Mouse (Mus musculus): ENCODE measurements around the gene Tmem132b. TPM values are rescaled to one million over a fixed set of nuclear protein-coding genes. Genes with fewer than 3 reads are reported as not detected.

The Tmem132b gene
- polyA plus RNA-seq, 1 experiment from 2014 or later, result 8.1 TPM

DNA sequence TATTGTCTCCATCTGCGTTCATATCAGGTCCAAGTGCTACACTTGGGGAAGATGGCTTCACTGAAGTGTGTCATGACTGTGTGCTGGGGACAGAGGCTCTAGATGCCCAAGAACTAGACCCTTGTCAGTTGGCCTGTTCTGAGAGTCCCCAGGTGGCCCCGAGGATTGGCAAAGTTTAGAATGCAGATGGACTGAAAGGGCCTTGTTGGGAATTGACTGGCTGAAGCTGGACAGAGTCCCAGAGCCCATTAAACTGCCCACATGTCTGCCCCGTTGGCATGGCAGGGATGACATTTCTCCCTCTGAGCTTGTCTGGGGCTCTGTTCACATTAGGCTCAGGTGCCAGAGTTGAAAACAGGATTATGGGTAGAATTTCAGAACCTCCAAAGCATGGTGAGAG, 167.8 kb downstream of the Tmem132b start:
- H3K27me3 ChIP-seq (replicated peaks), result no peaks in the 10 kb centered on the region
- ATAC-seq (replicated peaks), result no peak

DNA sequence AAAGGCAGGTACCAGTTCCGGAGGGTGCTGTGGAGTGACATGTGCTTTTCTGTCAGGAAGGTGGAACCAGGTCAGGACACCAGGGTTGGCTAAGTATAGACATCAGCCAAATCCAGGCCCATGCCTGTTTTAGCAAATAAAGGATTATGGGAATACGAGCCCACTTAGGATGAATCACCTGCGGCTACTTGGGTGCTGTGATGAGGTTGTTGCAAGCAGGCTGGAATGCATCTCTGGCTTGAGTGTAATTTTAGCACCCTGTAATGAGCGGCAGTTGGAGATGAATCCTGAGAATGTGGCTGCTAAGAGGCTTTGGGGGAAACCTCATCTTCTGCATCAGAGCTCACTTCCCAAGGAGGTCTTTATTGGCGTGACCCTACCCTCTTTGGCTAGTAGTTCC, 168.7 kb downstream of the Tmem132b start:
- Histone ChIP-seq H3K4me2 (no peak overlapping the region), H3K9me3 (no peaks in the 10 kb centered on the region), H3K27ac (no peak overlapping the region), H3K4me1 (0 out of 2 replicates have a peak, but pooled peaks cover 3% of the 10 kb centered on the region), H3K36me3 (replicated peaks) (no peaks in the 10 kb centered on the region), H3K4me3 (no peak overlapping the region), H3K27me3 (replicated peaks) (no peaks in the 10 kb centered on the region), H3K9ac (no peak overlapping the region)
- ATAC-seq (replicated peaks), result no peak
- WGBS, result 93% methylated on average over 5 of the region's 5 CpGs

More for the DNA sequence above, 167.8 kb downstream of the Tmem132b start:
- Histone ChIP-seq H3K9ac (no peak overlapping the region), H3K27ac (no peak overlapping the region), H3K4me1 (no peaks in the 10 kb centered on the region), H3K4me2 (no peak overlapping the region), H3K36me3 (replicated peaks) (no peaks in the 10 kb centered on the region), H3K4me3 (no peak overlapping the region), H3K9me3 (no peaks in the 10 kb centered on the region)
- 70% methylated on average over 3 of the region's 3 CpGs for WGBS

DNA sequence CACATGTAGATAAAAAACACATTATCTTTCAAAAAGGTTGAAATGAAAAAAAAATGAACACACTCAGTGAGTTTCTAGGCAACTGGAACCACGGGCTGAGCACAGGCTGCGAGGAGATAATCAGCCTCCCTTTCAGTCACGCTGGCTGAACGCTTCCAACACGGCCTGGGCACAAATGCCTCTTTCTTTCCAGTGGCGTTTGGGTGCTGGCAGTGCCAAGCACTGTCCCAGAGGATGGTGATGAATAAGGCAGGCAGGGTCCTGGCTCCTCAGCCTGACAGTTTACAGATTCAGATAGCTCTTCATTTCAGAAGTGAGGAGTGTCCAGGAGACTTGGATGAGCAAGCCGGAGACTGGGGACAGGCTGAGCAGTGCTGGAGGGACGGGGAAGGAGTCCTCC, 173.8 kb downstream of the Tmem132b start:
- H3K4me1 ChIP-seq, result peaks cover 8% of the 10 kb centered on the region
- WGBS, result 38% methylated on average over 8 of the region's 8 CpGs
- ATAC-seq (replicated peaks), result peak; percentile 52; the same call in 1 of the 2 replicates
- H3K4me2 ChIP-seq, result no peak overlapping the region
- H3K4me3 ChIP-seq, result no peak overlapping the region
- no peaks in the 10 kb centered on the region for H3K9me3 ChIP-seq
- no peaks in the 10 kb centered on the region for H3K27me3 ChIP-seq (replicated peaks)
- H3K36me3 ChIP-seq (replicated peaks), result no peaks in the 10 kb centered on the region
- H3K9ac ChIP-seq, result no peak overlapping the region
- peak overlapping the region; percentile 34; the same call in 1 of the 2 replicates for H3K27ac ChIP-seq

DNA sequence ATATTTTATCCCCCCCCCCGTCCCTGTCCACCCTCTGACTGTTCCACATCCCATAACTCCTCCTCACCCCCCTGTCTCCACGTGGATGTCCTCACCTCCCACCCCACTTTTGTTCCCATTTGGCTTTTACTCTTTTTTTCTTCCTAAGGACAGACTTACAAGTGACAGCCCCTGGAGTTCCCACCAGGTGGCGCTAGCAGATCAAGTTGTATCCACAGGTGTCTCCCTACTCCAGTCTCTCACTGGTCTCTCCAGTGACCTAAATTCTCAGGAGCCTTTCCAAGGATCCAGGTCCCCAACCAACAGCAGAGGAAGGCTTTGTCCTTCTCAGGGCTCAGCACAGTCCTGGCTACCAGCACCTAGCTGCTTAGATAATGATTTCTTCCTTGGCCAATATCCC, 177.6 kb downstream of the Tmem132b start:
- Histone ChIP-seq H3K4me3 (no peak overlapping the region), H3K9ac (no peak overlapping the region), H3K9me3 (no peaks in the 10 kb centered on the region), H3K27ac (no peak overlapping the region), H3K4me1 (peaks cover 8% of the 10 kb centered on the region), H3K4me2 (no peak overlapping the region), H3K27me3 (replicated peaks) (no peaks in the 10 kb centered on the region), H3K36me3 (replicated peaks) (no peaks in the 10 kb centered on the region)
- ATAC-seq (replicated peaks), result no peak
- 4% methylated on average over 3 of the region's 3 CpGs for WGBS

DNA sequence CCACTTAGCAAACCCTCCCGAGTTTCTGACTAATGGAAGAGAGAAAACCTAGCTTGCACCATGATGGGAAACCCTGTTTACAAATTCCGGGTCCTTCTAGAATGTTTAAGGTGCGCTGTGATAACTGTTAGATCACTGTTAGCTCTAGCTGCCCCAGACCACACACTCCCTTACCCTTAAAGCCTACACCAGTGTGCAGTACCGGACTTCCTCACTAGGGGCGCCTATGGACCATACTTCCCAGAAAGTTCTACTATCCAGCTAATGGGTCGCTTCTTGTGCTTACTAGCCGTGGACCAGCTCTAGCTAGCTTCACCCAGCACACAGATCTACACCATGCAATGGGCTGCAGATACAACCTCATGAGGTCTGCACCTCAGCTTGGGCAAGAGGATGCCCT, 195.2 kb downstream of the Tmem132b start:
- 92% methylated on average over 7 of the region's 7 CpGs for WGBS
- H3K4me3 ChIP-seq, result no peak overlapping the region
- no peak for ATAC-seq (replicated peaks)
- no peaks in the 10 kb centered on the region for H3K9me3 ChIP-seq
- H3K9ac ChIP-seq, result no peak overlapping the region
- H3K4me1 ChIP-seq, result no peaks in the 10 kb centered on the region
- no peaks in the 10 kb centered on the region for H3K27me3 ChIP-seq (replicated peaks)
- H3K4me2 ChIP-seq, result no peak overlapping the region
- no peak overlapping the region for H3K27ac ChIP-seq
- H3K36me3 ChIP-seq (replicated peaks), result no peaks in the 10 kb centered on the region

DNA sequence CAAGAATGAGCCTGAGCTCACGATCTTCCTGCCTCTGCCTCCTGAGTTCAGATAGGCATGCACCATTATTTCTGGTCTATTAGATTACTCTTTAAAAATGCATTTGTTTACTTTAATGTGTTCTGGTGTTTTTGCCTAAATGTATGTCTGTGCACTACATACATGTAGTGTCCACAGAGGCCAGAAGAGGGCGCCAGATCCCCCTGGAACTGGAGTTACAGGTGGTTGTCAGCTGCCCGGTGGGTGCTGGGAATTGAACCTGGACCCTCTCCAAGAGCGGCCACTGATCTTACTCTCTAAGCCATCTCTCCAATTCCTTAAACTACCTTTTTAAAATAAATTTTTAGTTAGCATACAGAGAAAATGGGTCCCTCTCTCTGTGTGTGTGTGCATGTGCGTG, 195.9 kb downstream of the Tmem132b start:
- no peak overlapping the region for H3K4me3 ChIP-seq
- no peaks in the 10 kb centered on the region for H3K4me1 ChIP-seq
- ATAC-seq (replicated peaks), result no peak
- H3K4me2 ChIP-seq, result no peak overlapping the region
- H3K27me3 ChIP-seq (replicated peaks), result no peaks in the 10 kb centered on the region
- WGBS, result 87% methylated on average over 5 of the region's 5 CpGs
- no peaks in the 10 kb centered on the region for H3K36me3 ChIP-seq (replicated peaks)
- no peak overlapping the region for H3K9ac ChIP-seq
- H3K27ac ChIP-seq, result no peak overlapping the region
- no peaks in the 10 kb centered on the region for H3K9me3 ChIP-seq

DNA sequence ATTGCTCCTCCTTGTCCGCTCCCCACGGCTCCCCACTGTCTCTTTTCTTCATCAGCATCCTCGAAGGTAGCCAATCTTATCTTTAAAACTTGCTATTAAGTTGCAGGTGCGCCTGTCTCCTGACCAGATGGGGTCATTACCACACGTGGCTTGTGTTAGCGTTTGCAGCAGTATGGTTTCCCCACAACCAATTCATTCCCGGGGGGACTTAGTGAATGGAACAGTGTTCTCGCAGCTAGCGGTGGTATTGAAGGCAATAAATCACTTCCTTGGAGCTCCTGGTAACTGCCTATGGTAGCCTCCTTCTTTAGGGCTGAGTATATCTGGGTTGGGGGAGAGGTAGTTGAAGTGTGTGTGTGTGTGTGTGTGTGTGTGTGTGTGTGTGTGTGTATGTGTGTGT, 196.4 kb downstream of the Tmem132b start:
- Histone ChIP-seq H3K4me1 (no peaks in the 10 kb centered on the region), H3K4me3 (no peak overlapping the region), H3K27me3 (replicated peaks) (no peaks in the 10 kb centered on the region), H3K9me3 (no peaks in the 10 kb centered on the region), H3K4me2 (no peak overlapping the region), H3K27ac (no peak overlapping the region), H3K9ac (no peak overlapping the region), H3K36me3 (replicated peaks) (no peaks in the 10 kb centered on the region)
- no peak for ATAC-seq (replicated peaks)
- WGBS, result 91% methylated on average over 9 of the region's 9 CpGs

DNA sequence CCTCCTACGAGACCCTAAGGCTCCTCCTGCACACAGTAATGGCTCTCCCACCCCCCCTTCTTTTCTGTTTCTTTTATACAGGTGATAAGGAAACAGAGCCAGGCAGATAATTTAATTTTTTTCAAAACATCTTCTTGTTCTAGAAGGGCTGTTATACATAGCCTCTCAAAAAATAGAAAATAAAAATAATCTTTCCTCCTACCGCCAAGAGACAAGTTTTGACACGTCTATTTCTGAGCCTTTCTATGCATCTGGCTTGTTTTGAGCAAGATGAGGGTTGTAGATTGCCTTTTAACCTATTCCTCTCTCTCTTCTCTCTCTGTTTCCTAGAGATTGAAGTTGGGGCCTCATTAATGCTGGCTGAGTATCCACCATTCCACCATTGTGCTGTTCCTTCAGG, 196.9 kb downstream of the Tmem132b start:
- no peaks in the 10 kb centered on the region for H3K36me3 ChIP-seq (replicated peaks)
- no peak overlapping the region for H3K4me2 ChIP-seq
- H3K9me3 ChIP-seq, result no peaks in the 10 kb centered on the region
- no peaks in the 10 kb centered on the region for H3K27me3 ChIP-seq (replicated peaks)
- 82% methylated on average over 3 of the region's 3 CpGs for WGBS
- no peaks in the 10 kb centered on the region for H3K4me1 ChIP-seq
- H3K4me3 ChIP-seq, result no peak overlapping the region
- no peak overlapping the region for H3K27ac ChIP-seq
- no peak overlapping the region for H3K9ac ChIP-seq
- no peak for ATAC-seq (replicated peaks)

DNA sequence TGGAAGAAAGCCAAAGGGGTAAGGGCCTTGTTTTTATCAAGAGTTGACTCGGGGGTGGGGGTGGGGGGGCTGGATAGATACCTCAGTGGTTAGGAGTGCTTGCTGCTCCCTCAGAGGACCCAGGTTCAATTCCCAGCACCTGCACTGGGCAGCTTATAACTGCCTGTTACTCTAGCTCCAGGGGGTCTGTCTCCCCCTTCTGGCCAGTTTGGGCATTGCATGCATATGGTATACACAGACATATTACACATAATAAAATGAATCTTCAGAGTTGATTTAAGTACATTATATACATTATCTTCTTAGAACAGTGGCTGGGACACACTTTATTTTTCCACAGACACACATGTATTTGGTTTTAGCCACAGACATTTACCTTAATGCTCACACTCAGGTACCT, 202.2 kb downstream of the Tmem132b start:
- 100% methylated on average over 1 of the region's 1 CpGs for WGBS
- H3K9me3 ChIP-seq, result no peaks in the 10 kb centered on the region
- H3K36me3 ChIP-seq (replicated peaks), result no peaks in the 10 kb centered on the region
- H3K27ac ChIP-seq, result no peak overlapping the region
- H3K4me3 ChIP-seq, result no peak overlapping the region
- H3K4me2 ChIP-seq, result no peak overlapping the region
- H3K27me3 ChIP-seq (replicated peaks), result no peaks in the 10 kb centered on the region
- no peak for ATAC-seq (replicated peaks)
- H3K4me1 ChIP-seq, result no peaks in the 10 kb centered on the region
- no peak overlapping the region for H3K9ac ChIP-seq

DNA sequence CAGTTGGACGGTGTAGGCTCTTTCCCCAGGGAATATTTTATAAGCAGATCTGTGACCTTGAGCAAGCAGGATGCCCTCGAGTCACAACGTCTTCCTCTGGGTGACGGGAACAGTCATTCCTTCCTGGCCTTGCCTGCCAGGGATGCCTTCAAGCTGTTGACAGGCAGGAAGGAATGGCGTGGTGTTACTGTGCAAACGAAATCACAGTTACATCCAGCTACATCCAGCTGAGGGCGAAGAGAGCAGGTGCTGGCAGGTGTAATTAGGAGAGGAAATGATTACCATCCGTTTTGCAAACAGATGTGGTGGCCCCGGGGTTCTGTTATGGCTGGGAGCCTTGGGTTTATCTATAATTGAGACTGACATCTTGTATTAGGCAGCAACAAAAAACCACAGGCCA, 205.5 kb downstream of the Tmem132b start:
- no peaks in the 10 kb centered on the region for H3K36me3 ChIP-seq (replicated peaks)
- WGBS, result 49% methylated on average over 9 of the region's 9 CpGs
- H3K27ac ChIP-seq, result no peak overlapping the region
- H3K4me1 ChIP-seq, result no peaks in the 10 kb centered on the region
- ATAC-seq (replicated peaks), result no peak
- no peaks in the 10 kb centered on the region for H3K9me3 ChIP-seq
- no peaks in the 10 kb centered on the region for H3K27me3 ChIP-seq (replicated peaks)
- no peak overlapping the region for H3K9ac ChIP-seq
- H3K4me2 ChIP-seq, result no peak overlapping the region
- H3K4me3 ChIP-seq, result no peak overlapping the region

DNA sequence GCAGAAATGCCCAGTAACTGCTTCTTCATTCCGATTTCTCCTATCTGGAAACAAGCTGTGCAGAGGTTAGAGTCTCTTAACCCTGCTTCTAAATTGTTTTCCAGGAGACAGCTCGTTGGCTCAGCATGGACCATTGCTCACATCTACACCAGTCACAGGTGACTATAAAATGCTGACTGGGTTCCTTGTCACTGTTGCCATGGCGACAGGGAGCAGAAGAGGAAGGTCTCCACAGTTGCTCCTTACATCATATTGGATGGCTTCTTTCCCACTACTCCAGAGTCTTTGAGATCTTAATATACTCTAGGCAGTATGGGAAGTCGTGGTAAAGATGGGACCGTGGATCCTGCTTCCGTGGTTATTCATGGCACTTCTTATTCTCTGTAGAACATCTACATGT, 211.9 kb downstream of the Tmem132b start:
- Histone ChIP-seq H3K9me3 (no peaks in the 10 kb centered on the region), H3K27ac (no peak overlapping the region), H3K4me1 (peaks cover 11% of the 10 kb centered on the region), H3K36me3 (replicated peaks) (no peaks in the 10 kb centered on the region), H3K9ac (no peak overlapping the region), H3K27me3 (replicated peaks) (no peaks in the 10 kb centered on the region), H3K4me3 (no peak overlapping the region), H3K4me2 (no peak overlapping the region)
- ATAC-seq (replicated peaks), result no peak
- 81% methylated on average over 6 of the region's 6 CpGs for WGBS

DNA sequence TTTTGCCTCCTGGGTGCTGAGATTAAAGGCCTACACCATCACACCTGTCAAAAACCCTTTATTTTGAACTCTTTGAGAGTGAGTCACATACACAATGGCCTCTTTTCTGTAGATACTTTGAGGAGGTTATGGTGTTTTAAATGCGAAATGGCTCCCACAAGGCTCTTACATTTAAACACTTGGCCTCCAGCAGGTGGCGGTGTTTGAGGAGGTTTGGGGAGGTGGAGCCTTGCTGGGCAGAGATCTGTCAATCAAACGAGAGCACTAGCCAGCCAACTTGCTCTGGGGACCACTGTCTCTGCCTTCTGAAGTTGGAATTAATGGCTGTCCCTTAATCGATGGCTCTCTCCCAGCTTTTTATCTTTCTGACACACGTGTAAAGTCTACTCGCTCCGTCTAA, 214.2 kb downstream of the Tmem132b start:
- 67% methylated on average over 7 of the region's 7 CpGs for WGBS
- no peak overlapping the region for H3K27ac ChIP-seq
- no peak for ATAC-seq (replicated peaks)
- peaks cover 11% of the 10 kb centered on the region for H3K4me1 ChIP-seq
- no peak overlapping the region for H3K4me2 ChIP-seq
- H3K9me3 ChIP-seq, result no peaks in the 10 kb centered on the region
- no peak overlapping the region for H3K9ac ChIP-seq
- H3K4me3 ChIP-seq, result no peak overlapping the region
- no peaks in the 10 kb centered on the region for H3K27me3 ChIP-seq (replicated peaks)
- H3K36me3 ChIP-seq (replicated peaks), result no peaks in the 10 kb centered on the region

DNA sequence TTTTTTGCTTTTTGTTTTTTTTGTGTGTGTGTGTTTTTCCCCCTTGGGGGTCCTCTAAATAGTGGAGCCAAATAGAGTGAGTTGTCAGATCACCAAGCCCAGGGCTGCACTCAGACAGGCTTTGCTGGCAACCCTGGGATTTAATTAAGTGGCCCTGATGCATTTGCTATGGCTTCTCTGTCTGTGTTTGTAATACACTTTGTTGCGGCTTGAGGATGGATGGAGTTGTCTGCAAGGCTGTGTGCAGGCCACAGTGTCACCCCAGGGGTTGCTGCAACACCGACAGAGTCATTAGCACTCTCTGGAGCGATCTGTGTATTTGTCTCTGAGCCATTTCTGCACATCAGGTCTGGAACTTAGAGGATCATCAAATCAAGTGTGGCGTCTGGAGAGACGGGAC, 219.9 kb downstream of the Tmem132b start:
- Histone ChIP-seq H3K9ac (no peak overlapping the region), H3K9me3 (no peaks in the 10 kb centered on the region), H3K4me1 (no peaks in the 10 kb centered on the region), H3K27ac (no peak overlapping the region), H3K4me2 (no peak overlapping the region), H3K4me3 (no peak overlapping the region), H3K27me3 (replicated peaks) (no peaks in the 10 kb centered on the region), H3K36me3 (replicated peaks) (no peaks in the 10 kb centered on the region)
- WGBS, result 71% methylated on average over 5 of the region's 5 CpGs
- no peak for ATAC-seq (replicated peaks)

DNA sequence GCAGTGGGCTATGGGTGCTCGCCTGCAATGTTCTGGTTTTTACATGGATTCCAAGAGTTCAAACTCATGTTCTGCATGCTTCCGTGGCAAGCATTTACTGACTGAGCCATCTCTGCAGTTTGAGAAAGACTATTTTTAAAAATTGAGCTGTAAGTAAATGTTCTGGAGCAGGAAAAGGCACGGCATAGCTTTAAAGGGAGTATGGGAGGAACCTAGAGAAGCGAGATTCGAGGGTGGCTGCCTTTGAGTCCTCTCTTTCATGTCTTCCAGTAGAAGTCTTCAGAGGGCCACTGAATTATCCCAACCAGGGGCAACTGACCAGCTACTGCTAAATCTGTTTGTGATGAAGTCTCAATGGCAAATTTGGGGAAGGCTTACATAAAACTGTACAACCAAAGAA, 221.0 kb downstream of the Tmem132b start:
- Histone ChIP-seq H3K27ac (no peak overlapping the region), H3K9me3 (no peaks in the 10 kb centered on the region), H3K4me1 (no peaks in the 10 kb centered on the region), H3K9ac (no peak overlapping the region), H3K27me3 (replicated peaks) (no peaks in the 10 kb centered on the region), H3K4me3 (no peak overlapping the region), H3K4me2 (no peak overlapping the region), H3K36me3 (replicated peaks) (no peaks in the 10 kb centered on the region)
- WGBS, result 87% methylated on average over 5 of the region's 5 CpGs
- no peak for ATAC-seq (replicated peaks)

Measured in midbrain, embryonic 15.5 days (tissue).